Mouse (Mus musculus) MEL (cell line): Measurements from ENCODE around the gene Bod1. TPM values are rescaled to one million over a fixed set of nuclear protein-coding genes. Genes with fewer than 3 reads are reported as not detected.

Experiments used
- DNase-seq: peaks from one replicate; pipeline ENCODE4 v3.0.0; 2011; ENCODE audit warnings: low read depth, low spot score
- H3K27ac ChIP-seq: 2 replicates; pipeline ENCODE4 v1.5.1; 2012; ENCODE audit warnings: low read depth, mild to moderate bottlenecking, control low read depth, low read length, moderate library complexity; ENCODE audit not compliant: control insufficient read depth
- H3K27me3 ChIP-seq, 2 experiments: fragments of 150-350 bp in 1 of 2; sonication (generic) in 1 of 2; 2 replicates each; pipeline ENCODE4 v1.6.1; 2012; ENCODE audit warnings: low read length in 2 of 2, mild to moderate bottlenecking in 2 of 2, improper control_type of control experiment in 1 of 2, moderate library complexity in 1 of 2; ENCODE audit not compliant: insufficient read depth in 2 of 2, control insufficient read depth in 1 of 2
- H3K36me3 ChIP-seq, 2 experiments: 2 replicates each; pipeline ENCODE4 v1.6.1; 2012 to 2014; ENCODE audit warnings: low read length in 2 of 2, improper control_type of control experiment in 1 of 2, inconsistent platforms in 1 of 2, mild to moderate bottlenecking in 1 of 2; ENCODE audit not compliant: insufficient read depth in 2 of 2, control insufficient read depth in 1 of 2
- H3K4me1 ChIP-seq, 2 experiments: fragments of 150-350 bp in 1 of 2; sonication (generic) in 1 of 2; 2 replicates each; pipeline ENCODE4 v1.6.1; 2012; ENCODE audit warnings: low read length in 2 of 2, improper control_type of control experiment in 1 of 2, mild to moderate bottlenecking in 1 of 2; ENCODE audit not compliant: insufficient read depth in 2 of 2, control insufficient read depth in 1 of 2
- H3K4me3 ChIP-seq, 2 experiments: fragments of 150-350 bp in 1 of 2; sonication (generic) in 1 of 2; 2 replicates each; pipeline ENCODE4 v1.5.1; 2012; ENCODE audit warnings: low read depth in 2 of 2, low read length in 2 of 2, mild to moderate bottlenecking in 2 of 2, moderate library complexity in 2 of 2, control low read depth in 1 of 2, improper control_type of control experiment in 1 of 2; ENCODE audit not compliant: control insufficient read depth in 1 of 2, insufficient read depth in 1 of 2
- H3K79me2 ChIP-seq: 2 replicates; pipeline ENCODE4 v1.6.1; 2012; ENCODE audit warnings: mild to moderate bottlenecking, low read length, moderate library complexity; ENCODE audit not compliant: control insufficient read depth, poor library complexity, insufficient read depth
- H3K9ac ChIP-seq: 2 replicates; pipeline ENCODE4 v1.6.1; 2012; ENCODE audit warnings: low read depth, mild to moderate bottlenecking, control low read depth, low read length, moderate library complexity; ENCODE audit not compliant: control insufficient read depth, poor library complexity, severe bottlenecking
- H3K9me3 ChIP-seq: fragments of 150-350 bp; sonication (generic); replicated peaks from 2 replicates; pipeline ENCODE4 v1.6.1; 2012; ENCODE audit warnings: mild to moderate bottlenecking, low read length, improper control_type of control experiment, moderate library complexity; ENCODE audit not compliant: insufficient read depth
- BHLHE40 ChIP-seq: IDR thresholded peaks from 2 replicates; pipeline ENCODE4 v1.6.1; 2012; ENCODE audit warnings: low read depth, mild to moderate bottlenecking, inconsistent platforms, low read length, improper control_type of control experiment, borderline replicate concordance
- ETS1 ChIP-seq: IDR thresholded peaks from 2 replicates; pipeline ENCODE4 v1.6.1; 2012; ENCODE audit warnings: low read depth, mild to moderate bottlenecking, inconsistent platforms, low read length, improper control_type of control experiment, moderate library complexity
- JUND ChIP-seq: IDR thresholded peaks from 2 replicates; pipeline ENCODE4 v1.6.1; 2011; ENCODE audit warnings: low read depth, mild to moderate bottlenecking, improper control_type of control experiment, low read length
- MAFK ChIP-seq: IDR thresholded peaks from 2 replicates; pipeline ENCODE4 v1.6.1; 2011; ENCODE audit warnings: low read depth, mild to moderate bottlenecking, low read length, improper control_type of control experiment, borderline replicate concordance
- MAX ChIP-seq: IDR thresholded peaks from 2 replicates; pipeline ENCODE4 v1.6.1; 2011; ENCODE audit warnings: low read length, improper control_type of control experiment
- MXI1 ChIP-seq: IDR thresholded peaks from 2 replicates; pipeline ENCODE4 v1.6.1; 2011; ENCODE audit warnings: mild to moderate bottlenecking, low read depth, low read length, improper control_type of control experiment
- MYB ChIP-seq: IDR thresholded peaks from 2 replicates; pipeline ENCODE4 v1.6.1; 2011; ENCODE audit warnings: mild to moderate bottlenecking, low read depth, low read length, improper control_type of control experiment
- MYC ChIP-seq: IDR thresholded peaks from 2 replicates; pipeline ENCODE4 v1.6.1; 2011; ENCODE audit warnings: low read depth, mild to moderate bottlenecking, low read length, improper control_type of control experiment, moderate library complexity
- NELFE ChIP-seq: IDR thresholded peaks from 2 replicates; pipeline ENCODE4 v1.6.1; 2011; ENCODE audit warnings: low read depth, low read length, improper control_type of control experiment
- POLR2A ChIP-seq, 2 experiments: IDR thresholded peaks; 2 replicates each; pipeline ENCODE4 v1.6.1; 2011 to 2012; ENCODE audit warnings: low read length in 2 of 2, mild to moderate bottlenecking in 2 of 2, control low read depth in 1 of 2, improper control_type of control experiment in 1 of 2, low read depth in 1 of 2, moderate library complexity in 1 of 2; ENCODE audit not compliant: control insufficient read depth in 1 of 2, insufficient read depth in 1 of 2, poor library complexity in 1 of 2
- POLR2AphosphoS2 ChIP-seq: IDR thresholded peaks from 2 replicates; pipeline ENCODE4 v1.6.1; 2011; ENCODE audit warnings: low read length, improper control_type of control experiment
- RAD21 ChIP-seq: IDR thresholded peaks from 2 replicates; pipeline ENCODE4 v1.6.1; 2011; ENCODE audit warnings: mild to moderate bottlenecking, low read depth, low read length, improper control_type of control experiment
- RCOR1 ChIP-seq: IDR thresholded peaks from 2 replicates; pipeline ENCODE4 v1.6.1; 2012; ENCODE audit warnings: low read depth, mild to moderate bottlenecking, inconsistent platforms, low read length, improper control_type of control experiment
- SIN3A ChIP-seq: IDR thresholded peaks from 2 replicates; pipeline ENCODE4 v1.6.1; 2012; ENCODE audit warnings: low read length, improper control_type of control experiment, inconsistent platforms
- TAL1 ChIP-seq: IDR thresholded peaks from 2 replicates; pipeline ENCODE4 v1.6.1; 2012; ENCODE audit warnings: mild to moderate bottlenecking, inconsistent platforms, low read length, moderate library complexity, mixed read lengths
- TBP ChIP-seq: IDR thresholded peaks from 2 replicates; pipeline ENCODE4 v1.8.0; 2011; ENCODE audit warnings: low read depth, low read length, improper control_type of control experiment
- TCF12 ChIP-seq: IDR thresholded peaks from 2 replicates; pipeline ENCODE4 v1.6.1; 2014; ENCODE audit warnings: low read depth, mild to moderate bottlenecking, inconsistent platforms, low read length, improper control_type of control experiment, moderate library complexity
- USF1 ChIP-seq: IDR thresholded peaks from 2 replicates; pipeline ENCODE4 v1.6.1; 2014; ENCODE audit warnings: low read depth, mild to moderate bottlenecking, inconsistent platforms, low read length, improper control_type of control experiment, moderate library complexity
- USF2 ChIP-seq, 2 experiments: IDR thresholded peaks; 2 replicates each; pipeline ENCODE4 v1.6.1; 2011 to 2012; ENCODE audit warnings: improper control_type of control experiment in 2 of 2, low read length in 2 of 2, borderline replicate concordance in 1 of 2, inconsistent platforms in 1 of 2, low read depth in 1 of 2, mild to moderate bottlenecking in 1 of 2; ENCODE audit not compliant: insufficient read depth in 1 of 2
- ZC3H11A ChIP-seq: IDR thresholded peaks from 2 replicates; pipeline ENCODE4 v1.6.1; 2012; ENCODE audit warnings: low read depth, mild to moderate bottlenecking, inconsistent platforms, low read length, improper control_type of control experiment
- ZKSCAN1 ChIP-seq: IDR thresholded peaks from 2 replicates; pipeline ENCODE4 v1.6.1; 2012; ENCODE audit warnings: low read depth, mild to moderate bottlenecking, inconsistent platforms, low read length, improper control_type of control experiment, moderate library complexity
- ZMIZ1 ChIP-seq: IDR thresholded peaks from 2 replicates; pipeline ENCODE4 v1.6.1; 2012; ENCODE audit warnings: low read depth, mild to moderate bottlenecking, inconsistent platforms, low read length, improper control_type of control experiment, moderate library complexity
- polyA plus RNA-seq, 2 experiments: library from polyadenylated mRNA; stranded (reverse) in 1 of 2; unstranded in 1 of 2; fragments of >175 nt in 1 of 2; fragments of >200 nt in 1 of 2; gene quantifications; 2 replicates each; pipeline versions ENCODE4 v1.2.1 to v1.2.4; 2012; ENCODE audit warnings: low replicate concordance in 2 of 2, low read depth in 1 of 2; ENCODE audit not compliant: insufficient read length in 2 of 2, insufficient read depth in 1 of 2, missing spikeins in 1 of 2
- total RNA-seq: library from RNA; depleted of rRNA; stranded (reverse); fragments of 300-350 nt; gene quantifications from 2 replicates; pipeline ENCODE4 v1.2.3, GENCODE M21; 2012

Gene Bod1
- total and polyA plus RNA-seq, 3 experiments, result 40.0 to 47.3 TPM; not detected in 1

DNA sequence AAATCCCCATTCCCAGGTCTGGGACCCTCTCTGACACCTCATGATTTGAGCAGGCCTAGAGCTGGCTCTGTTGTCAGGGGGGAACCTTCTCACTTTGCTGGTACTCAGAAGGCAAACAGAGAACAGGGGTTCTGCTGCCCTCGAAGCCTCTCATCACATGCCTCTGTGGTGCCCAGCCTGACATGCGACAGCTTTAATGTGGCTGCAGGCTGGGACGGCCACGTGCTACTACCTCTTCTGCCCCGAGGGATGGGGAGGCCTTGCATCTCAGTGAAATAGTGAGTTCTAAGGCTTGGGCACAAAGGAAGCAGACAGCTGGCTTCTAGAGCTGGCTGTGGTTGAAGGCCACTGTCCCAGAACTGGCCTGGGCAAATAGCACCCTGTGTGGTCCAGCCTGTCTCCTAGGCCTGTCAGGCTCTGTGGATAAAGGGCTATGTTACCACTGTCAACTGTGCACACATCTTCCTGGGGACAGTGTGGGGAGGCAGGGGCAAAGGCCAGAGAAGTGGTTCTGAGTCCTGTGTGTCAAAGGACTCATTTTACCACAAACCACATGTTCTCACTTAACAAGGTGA lies 8.7 kb downstream of the Bod1 start:
- H3K9ac ChIP-seq, result no peak overlapping the region
- peaks cover 0 to 2% of the 10 kb centered on the region in 2 experiments; a peak in 1 of 4 replicates for H3K36me3 ChIP-seq
- H3K27ac ChIP-seq, result no peak overlapping the region
- H3K9me3 ChIP-seq, result no peaks in the 10 kb centered on the region
- H3K4me3 ChIP-seq, result no peak overlapping the region
- H3K27me3 ChIP-seq, result no peaks in the 10 kb centered on the region
- TF ChIP-seq NELFE, result no peak
- no peak for TF ChIP-seq RAD21
- no peak for TF ChIP-seq BHLHE40
- no peak for TF ChIP-seq TBP
- no peak for TF ChIP-seq POLR2A (IDR thresholded peaks at IDR 0.05; ENCODE audit: control insufficient read depth in 1 of 2, insufficient read depth in 1 of 2, low read depth in 1 of 2, low read length in 2 of 2, poor library complexity in 1 of 2)
- TF ChIP-seq RCOR1, result no peak
- no peak for TF ChIP-seq USF2 (IDR thresholded peaks at IDR 0.05; ENCODE audit: borderline replicate concordance in 1 of 2, insufficient read depth in 1 of 2, low read depth in 1 of 2, low read length in 2 of 2)
- TF ChIP-seq JUND, result no peak
- TF ChIP-seq MAFK, result no peak
- TF ChIP-seq MAX, result no peak
- no peak for TF ChIP-seq ETS1
- TF ChIP-seq ZKSCAN1, result no peak
- no peak for TF ChIP-seq ZMIZ1
- TF ChIP-seq MYC, result no peak
- no peak for TF ChIP-seq TCF12
- H3K79me2 ChIP-seq, result no peaks in the 10 kb centered on the region
- no peaks in the 10 kb centered on the region for H3K4me1 ChIP-seq
- no peak for DNase-seq

DNA sequence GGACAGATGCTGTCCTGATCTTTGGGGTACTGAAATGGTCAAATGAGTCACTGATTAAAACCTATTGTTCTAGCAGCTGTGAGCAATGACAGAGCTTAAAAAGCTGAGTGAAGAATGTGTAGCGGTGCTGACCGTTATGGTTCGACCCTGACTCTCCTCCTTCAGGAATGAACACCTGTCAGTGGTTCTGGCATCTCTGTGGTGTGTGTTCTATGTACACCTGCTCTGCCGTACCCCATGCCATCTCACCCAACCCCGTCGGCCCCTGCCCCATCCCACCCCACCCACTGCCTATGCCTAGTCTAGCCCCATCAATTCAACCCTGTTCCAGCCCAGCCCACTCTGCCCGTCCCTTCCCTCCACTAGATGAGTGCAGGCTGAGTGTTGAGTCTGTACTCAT lies 9.5 kb downstream of the Bod1 start:
- Histone ChIP-seq H3K9ac (no peak overlapping the region), H3K27ac (no peak overlapping the region), H3K4me3 (no peak overlapping the region), H3K4me1 (no peaks in the 10 kb centered on the region), H3K27me3 (no peaks in the 10 kb centered on the region), H3K36me3 (peaks cover 0 to 2% of the 10 kb centered on the region in 2 experiments; a peak in 1 of 4 replicates), H3K79me2 (no peaks in the 10 kb centered on the region), H3K9me3 (no peaks in the 10 kb centered on the region)
- TF ChIP-seq USF2 (IDR thresholded peaks at IDR 0.05; ENCODE audit: borderline replicate concordance in 1 of 2, insufficient read depth in 1 of 2, low read depth in 1 of 2, low read length in 2 of 2) (no peak), MAFK (no peak), ZMIZ1 (no peak), RCOR1 (no peak), ZC3H11A (no peak), BHLHE40 (no peak), TAL1 (no peak), ZKSCAN1 (no peak), ETS1 (no peak), MYB (no peak), POLR2AphosphoS2 (no peak), RAD21 (no peak), MXI1 (no peak), USF1 (no peak), SIN3A (no peak)
- no peak for DNase-seq
